Mouse (Mus musculus): ENCODE data around the gene Hoxd11. TPM values are rescaled to one million over a fixed set of nuclear protein-coding genes. Genes with fewer than 3 reads are reported as not detected.

The Hoxd11 gene
- polyA plus RNA-seq, 1 experiment from 2014 or later, result 26.3 TPM

GRCm38 (mm10) chr2:74721882-74722281, 42.5 kb downstream of the Hoxd11 start:
- Histone ChIP-seq H3K4me2 (peak overlapping the region; percentile 65), H3K9ac (peak overlapping the region; percentile 27; the same call in 1 of the 2 replicates), H3K27me3 (no peaks in the 10 kb centered on the region), H3K4me3 (replicated peaks) (peak overlapping the region; percentile 40), H3K9me3 (replicated peaks) (no peaks in the 10 kb centered on the region), H3K4me1 (peaks cover 90% of the 10 kb centered on the region), H3K27ac (peak overlapping the region; percentile 85), H3K36me3 (peaks cover 12% of the 10 kb centered on the region; the same call in 1 of the 2 replicates)
- peak; percentile 14; the same call in 1 of the 2 replicates for ATAC-seq (replicated peaks; ENCODE audit: low FRiP score)
- 7% methylated on average over 6 of the region's 6 CpGs for WGBS

GRCm38 (mm10) chr2:74722949-74723348, 43.6 kb downstream of the Hoxd11 start:
- Histone ChIP-seq H3K4me2 (peak overlapping the region; percentile 65), H3K4me1 (peaks cover 96% of the 10 kb centered on the region), H3K27ac (peak overlapping the region; percentile 85), H3K36me3 (peaks cover 12% of the 10 kb centered on the region; the same call in 1 of the 2 replicates), H3K4me3 (replicated peaks) (peak overlapping the region; percentile 40), H3K9ac (peak overlapping the region; percentile 27), H3K27me3 (no peaks in the 10 kb centered on the region), H3K9me3 (replicated peaks) (no peaks in the 10 kb centered on the region)
- WGBS, result 41% methylated on average over 8 of the region's 8 CpGs
- no peak for ATAC-seq (replicated peaks; ENCODE audit: low FRiP score)

GRCm38 (mm10) chr2:74724244-74725015, 45.1 kb downstream of the Hoxd11 start:
- peak overlapping the region; percentile 85 for H3K27ac ChIP-seq
- ATAC-seq (replicated peaks; ENCODE audit: low FRiP score), result no peak

GRCm38 (mm10) chr2:74725171-74725570, 45.8 kb downstream of the Hoxd11 start:
- Histone ChIP-seq H3K4me1 (peaks cover 91% of the 10 kb centered on the region), H3K27ac (peak overlapping the region; percentile 85), H3K4me2 (peak overlapping the region; percentile 65), H3K4me3 (replicated peaks) (peak overlapping the region; percentile 40), H3K36me3 (peaks cover 21% of the 10 kb centered on the region), H3K9ac (peak overlapping the region; percentile 21), H3K27me3 (no peaks in the 10 kb centered on the region), H3K9me3 (replicated peaks) (no peaks in the 10 kb centered on the region)
- ATAC-seq (replicated peaks; ENCODE audit: low FRiP score), result no peak
- WGBS, result 44% methylated on average over 17 of the region's 17 CpGs

More at GRCm38 (mm10) chr2:74724244-74725015, 45.1 kb downstream of the Hoxd11 start:
- Histone ChIP-seq H3K9me3 (replicated peaks) (no peaks in the 10 kb centered on the region), H3K4me3 (replicated peaks) (peak overlapping the region; percentile 40), H3K4me2 (peak overlapping the region; percentile 65), H3K36me3 (peaks cover 19% of the 10 kb centered on the region), H3K27me3 (no peaks in the 10 kb centered on the region), H3K4me1 (peaks cover 96% of the 10 kb centered on the region), H3K9ac (peak overlapping the region; percentile 26; the same call in 1 of the 2 replicates)
- 42% methylated on average over 7 of the region's 7 CpGs for WGBS

- H3K36me3 ChIP-seq, result peaks cover 34% of the 10 kb centered on the region
- peak within 1 kb of the TSS; percentile 85 for H3K27ac ChIP-seq
- no peak for ATAC-seq (replicated peaks; ENCODE audit: low FRiP score)
- H3K4me1 ChIP-seq, result peaks cover 89% of the 10 kb centered on the region
- WGBS, result 46% methylated on average over 5 of the region's 5 CpGs
- H3K27me3 ChIP-seq, result no peaks in the 10 kb centered on the region
- H3K9me3 ChIP-seq (replicated peaks), result no peaks in the 10 kb centered on the region
- peak within 1 kb of the TSS; percentile 42 for H3K9ac ChIP-seq
- peak within 1 kb of the TSS; percentile 65 for H3K4me2 ChIP-seq
- H3K4me3 ChIP-seq (replicated peaks), result peak within 1 kb of the TSS; percentile 40
These were observed 47.2 kb downstream of the Hoxd11 start, which contains the start of gene Gm28230 for GRCm38 (mm10) chr2:74726551-74726950. Gene Gm28230 (plus strand): TSS chr2:74726728.

GRCm38 (mm10) chr2:74726973-74727639, 47.7 kb downstream of the Hoxd11 start:
- Histone ChIP-seq H3K4me3 (replicated peaks) (peak overlapping the region; percentile 40), H3K27me3 (no peaks in the 10 kb centered on the region), H3K27ac (peak overlapping the region; percentile 85), H3K4me1 (peaks cover 88% of the 10 kb centered on the region), H3K9ac (peak overlapping the region; percentile 42), H3K9me3 (replicated peaks) (no peaks in the 10 kb centered on the region), H3K4me2 (peak overlapping the region; percentile 65), H3K36me3 (peaks cover 34% of the 10 kb centered on the region)
- ATAC-seq (replicated peaks; ENCODE audit: low FRiP score), result peak; percentile 3; the same call in 1 of the 2 replicates
- 9% methylated on average over 43 of the region's 43 CpGs for WGBS

GRCm38 (mm10) chr2:74727640-74728302, 48.4 kb downstream of the Hoxd11 start:
- H3K4me3 ChIP-seq (replicated peaks), result peak overlapping the region; percentile 40
- 10% methylated on average over 25 of the region's 25 CpGs for WGBS
- H3K4me1 ChIP-seq, result peaks cover 88% of the 10 kb centered on the region
- peak; percentile 67 for ATAC-seq (replicated peaks; ENCODE audit: low FRiP score)
- H3K27me3 ChIP-seq, result no peaks in the 10 kb centered on the region
- peak overlapping the region; percentile 85 for H3K27ac ChIP-seq
- H3K36me3 ChIP-seq, result peaks cover 34% of the 10 kb centered on the region
- peak overlapping the region; percentile 65 for H3K4me2 ChIP-seq
- H3K9ac ChIP-seq, result peak overlapping the region; percentile 42
- H3K9me3 ChIP-seq (replicated peaks), result no peaks in the 10 kb centered on the region

- no peak; the same call in 1 of the 2 replicates for ATAC-seq (replicated peaks; ENCODE audit: low FRiP score)
- H3K4me2 ChIP-seq, result peak overlapping the region; percentile 65
These were observed 48.9 kb downstream of the Hoxd11 start for GRCm38 (mm10) chr2:74728303-74728680.

GRCm38 (mm10) chr2:74730331-74730730, 51.0 kb downstream of the Hoxd11 start:
- peaks cover 88% of the 10 kb centered on the region for H3K4me1 ChIP-seq
- H3K36me3 ChIP-seq, result peaks cover 32% of the 10 kb centered on the region
- H3K27ac ChIP-seq, result peak overlapping the region; percentile 60; the same call in 1 of the 2 replicates
- ATAC-seq (replicated peaks; ENCODE audit: low FRiP score), result no peak
- no peak overlapping the region for H3K4me3 ChIP-seq (replicated peaks)
- peaks cover under 1% of the 10 kb centered on the region; the same call in 1 of the 2 replicates for H3K27me3 ChIP-seq
- 35% methylated on average over 8 of the region's 8 CpGs for WGBS
- no peaks in the 10 kb centered on the region for H3K9me3 ChIP-seq (replicated peaks)
- H3K4me2 ChIP-seq, result peak overlapping the region; percentile 77
- H3K9ac ChIP-seq, result no peak overlapping the region

More at GRCm38 (mm10) chr2:74728303-74728680, 48.9 kb downstream of the Hoxd11 start:
- WGBS, result 29% methylated on average over 13 of the region's 13 CpGs
- H3K9ac ChIP-seq, result peak overlapping the region; percentile 39
- H3K9me3 ChIP-seq (replicated peaks), result no peaks in the 10 kb centered on the region
- H3K27me3 ChIP-seq, result no peaks in the 10 kb centered on the region
- H3K36me3 ChIP-seq, result peaks cover 34% of the 10 kb centered on the region
- peak overlapping the region; percentile 40 for H3K4me3 ChIP-seq (replicated peaks)
- H3K27ac ChIP-seq, result peak overlapping the region; percentile 85
- peaks cover 88% of the 10 kb centered on the region for H3K4me1 ChIP-seq

GRCm38 (mm10) chr2:74731055-74731454, 51.7 kb downstream of the Hoxd11 start:
- H3K4me1 ChIP-seq, result peaks cover 89% of the 10 kb centered on the region
- H3K27ac ChIP-seq, result peak overlapping the region; percentile 60
- H3K27me3 ChIP-seq, result peaks cover 8% of the 10 kb centered on the region
- H3K9ac ChIP-seq, result peak overlapping the region; percentile 42
- peaks cover 26% of the 10 kb centered on the region for H3K36me3 ChIP-seq
- peak overlapping the region; percentile 10; the same call in 1 of the 2 replicates for H3K4me3 ChIP-seq (replicated peaks)
- peak overlapping the region; percentile 77 for H3K4me2 ChIP-seq
- no peaks in the 10 kb centered on the region for H3K9me3 ChIP-seq (replicated peaks)
- no peak for ATAC-seq (replicated peaks; ENCODE audit: low FRiP score)

GRCm38 (mm10) chr2:74731799-74732512, 52.6 kb downstream of the Hoxd11 start:
- 29% methylated on average over 9 of the region's 9 CpGs for WGBS
- H3K9me3 ChIP-seq (replicated peaks), result no peaks in the 10 kb centered on the region
- H3K36me3 ChIP-seq, result peaks cover 21% of the 10 kb centered on the region
- peak overlapping the region; percentile 96 for H3K27ac ChIP-seq
- H3K4me2 ChIP-seq, result peak overlapping the region; percentile 77
- peaks cover 89% of the 10 kb centered on the region for H3K4me1 ChIP-seq
- peak overlapping the region; percentile 37 for H3K4me3 ChIP-seq (replicated peaks)
- peaks cover 11% of the 10 kb centered on the region for H3K27me3 ChIP-seq
- ATAC-seq (replicated peaks; ENCODE audit: low FRiP score), result no peak
- H3K9ac ChIP-seq, result peak overlapping the region; percentile 35; the same call in 1 of the 2 replicates

Measured in kidney, embryonic 15.5 days (tissue).